Mouse (Mus musculus) heart, embryonic 11.5 days (tissue): Measurements from ENCODE around the gene Slc43a3. TPM values are rescaled to one million over a fixed set of nuclear protein-coding genes. Genes with fewer than 3 reads are reported as not detected.

ENCODE experiments used
- ATAC-seq: fragments of 200-750 bp; cut with Nextera tagmentation; replicated peaks from 2 replicates; pipeline ENCODE4 v1.8.0; 2017; ENCODE audit warnings: moderate library complexity; ENCODE audit not compliant: insufficient number of reproducible peaks, low FRiP score, low TSS enrichment
- H3K27ac ChIP-seq: fragments of 300-500 bp; sonication (generic); 2 replicates; pipeline ENCODE4 v1.5.1; 2014; ENCODE audit warnings: mild to moderate bottlenecking, low read depth, low read length
- H3K27me3 ChIP-seq: fragments of 300-500 bp; sonication (generic); 2 replicates; pipeline ENCODE4 v1.6.1; 2014; ENCODE audit warnings: mild to moderate bottlenecking, low read length, mixed read lengths; ENCODE audit not compliant: control insufficient read depth, insufficient read depth
- H3K36me3 ChIP-seq: fragments of 300-500 bp; sonication (generic); 2 replicates; pipeline ENCODE4 v1.6.1; 2014; ENCODE audit warnings: mild to moderate bottlenecking, low read length, moderate library complexity, mixed read lengths; ENCODE audit not compliant: control insufficient read depth, insufficient read depth
- H3K4me1 ChIP-seq: fragments of 300-500 bp; sonication (generic); 2 replicates; pipeline ENCODE4 v1.6.1; 2014; ENCODE audit warnings: low read length; ENCODE audit not compliant: control insufficient read depth, insufficient read depth
- H3K4me2 ChIP-seq: fragments of 300-500 bp; sonication (generic); 2 replicates; pipeline ENCODE4 v1.6.1; 2014; ENCODE audit warnings: mild to moderate bottlenecking, moderate library complexity
- H3K4me3 ChIP-seq: fragments of 300-500 bp; sonication (generic); 2 replicates; pipeline ENCODE4 v1.5.1; 2014; ENCODE audit warnings: low read depth, low read length
- H3K9ac ChIP-seq: fragments of 300-500 bp; sonication (generic); 2 replicates; pipeline ENCODE4 v1.6.1; 2014; ENCODE audit warnings: mild to moderate bottlenecking, low read depth, low read length, moderate library complexity
- H3K9me3 ChIP-seq: fragments of 300-500 bp; sonication (generic); replicated peaks from 2 replicates; pipeline ENCODE4 v1.6.1; 2016; ENCODE audit warnings: low read length; ENCODE audit not compliant: control insufficient read depth
- WGBS: fragments of 180-500 bp; shearing (Covaris S2); extraction: QIAGEN DNeasy Blood & Tissue Kit; methylation state at CpG from one replicate; pipeline ENCODE4 v1.1.7; 2014; ENCODE audit not compliant: insufficient replicate concordance; 5-methylcytosine and 5-hydroxymethylcytosine counted together
- polyA plus RNA-seq: library from polyadenylated mRNA; unstranded; fragments of >200 nt; fragmentation: Nextera tagmentation; extraction: Ambion mirVana; gene quantifications from 2 replicates; pipeline ENCODE4 v1.2.1, GENCODE M21; 2014

Slc43a3 gene
- polyA plus RNA-seq, 1 experiment from 2014 or later, result 52.5 TPM

DNA sequence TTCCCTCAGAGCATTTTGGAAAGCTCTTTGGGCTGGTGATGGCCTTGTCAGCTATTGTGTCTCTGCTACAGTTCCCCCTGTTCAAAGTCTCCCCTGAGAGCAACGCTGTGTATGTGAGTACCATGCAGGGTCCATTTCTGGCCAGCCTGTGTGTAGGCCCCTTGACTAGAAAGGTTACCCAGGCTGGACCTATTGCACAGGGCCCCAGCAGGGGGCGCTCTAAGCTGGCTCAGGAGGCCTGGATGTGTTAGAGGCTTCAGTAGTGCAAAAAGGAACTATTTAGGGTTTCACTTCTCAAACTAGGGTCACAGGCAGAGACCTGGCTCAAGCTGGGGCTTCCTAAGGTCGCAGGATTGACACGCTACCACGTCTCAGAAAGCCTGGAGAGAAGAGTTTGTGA is 19.9 kb downstream of the Slc43a3 start:
- Histone ChIP-seq H3K9me3 (no peaks in the 10 kb centered on the region), H3K4me1 (no peaks in the 10 kb centered on the region), H3K36me3 (peaks cover 11% of the 10 kb centered on the region; the same call in 1 of the 2 replicates), H3K4me2 (no peak overlapping the region), H3K9ac (no peak overlapping the region), H3K27me3 (no peaks in the 10 kb centered on the region), H3K27ac (no peak overlapping the region), H3K4me3 (no peak overlapping the region)
- 61% methylated on average over 5 of the region's 5 CpGs for WGBS
- no peak; the same call in 1 of the 2 replicates for ATAC-seq

- H3K4me2 ChIP-seq, result no peak overlapping the region
- peaks cover 11% of the 10 kb centered on the region; the same call in 1 of the 2 replicates for H3K36me3 ChIP-seq
- H3K4me1 ChIP-seq, result no peaks in the 10 kb centered on the region
- 88% methylated on average over 11 of the region's 11 CpGs for WGBS
- H3K27me3 ChIP-seq, result no peaks in the 10 kb centered on the region
- no peak overlapping the region for H3K9ac ChIP-seq
- no peak for ATAC-seq
- H3K9me3 ChIP-seq, result no peaks in the 10 kb centered on the region
- H3K27ac ChIP-seq, result no peak overlapping the region
- H3K4me3 ChIP-seq, result no peak overlapping the region
Measured at GRCm38 (mm10) chr2:84958588-84959264, 22.3 kb downstream of the Slc43a3 start.

DNA sequence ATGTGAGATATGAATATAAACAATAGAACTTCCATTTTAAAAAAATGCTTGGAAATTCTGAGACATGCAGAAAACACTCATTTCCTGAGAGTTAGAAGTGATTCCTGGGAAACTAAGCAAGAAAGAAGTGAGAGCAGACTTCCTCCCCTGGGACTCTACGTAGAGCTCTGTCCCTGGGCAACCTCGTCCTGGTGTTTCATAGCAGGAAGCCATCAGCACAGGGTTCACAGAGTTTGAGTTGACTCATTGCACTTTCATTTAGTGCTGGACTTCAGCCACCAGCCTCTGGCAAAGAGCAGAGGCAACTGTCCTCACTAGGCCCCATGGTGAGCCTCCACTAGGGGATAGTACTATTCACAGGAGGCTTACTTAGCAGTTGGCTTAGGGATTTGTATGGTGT is 24.9 kb downstream of the Slc43a3 start:
- 62% methylated on average over 2 of the region's 2 CpGs for WGBS
- Histone ChIP-seq H3K9ac (no peak overlapping the region), H3K4me1 (no peaks in the 10 kb centered on the region), H3K4me3 (no peak overlapping the region), H3K27ac (no peak overlapping the region), H3K36me3 (peaks cover 6% of the 10 kb centered on the region; the same call in 1 of the 2 replicates), H3K27me3 (no peaks in the 10 kb centered on the region), H3K9me3 (no peaks in the 10 kb centered on the region), H3K4me2 (no peak overlapping the region)
- no peak for ATAC-seq

DNA sequence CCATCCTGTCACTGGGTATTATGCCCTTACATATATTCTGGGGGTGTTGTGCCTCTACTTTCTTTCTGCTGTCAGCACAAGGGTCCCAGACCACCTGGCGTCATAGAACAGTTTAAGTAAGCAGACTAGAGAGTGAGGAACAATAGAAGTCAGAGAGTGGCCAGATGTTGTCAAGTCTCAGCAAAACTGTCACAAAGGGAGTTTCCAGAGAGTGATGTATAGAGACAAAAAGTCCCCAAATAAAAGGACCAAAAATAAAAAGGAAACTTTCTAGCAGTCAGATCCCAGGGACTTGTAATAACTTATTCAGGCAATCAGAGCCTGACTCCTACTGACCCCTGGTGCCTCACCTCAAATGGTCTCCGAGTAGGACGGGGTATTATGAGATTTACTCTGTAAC is 25.5 kb downstream of the Slc43a3 start:
- no peaks in the 10 kb centered on the region for H3K9me3 ChIP-seq
- H3K4me1 ChIP-seq, result no peaks in the 10 kb centered on the region
- H3K27me3 ChIP-seq, result no peaks in the 10 kb centered on the region
- no peak overlapping the region for H3K4me2 ChIP-seq
- no peak for ATAC-seq
- no peak overlapping the region for H3K9ac ChIP-seq
- 89% methylated on average over 3 of the region's 3 CpGs for WGBS
- H3K36me3 ChIP-seq, result peaks cover 6% of the 10 kb centered on the region; the same call in 1 of the 2 replicates
- H3K4me3 ChIP-seq, result no peak overlapping the region
- no peak overlapping the region for H3K27ac ChIP-seq

- Histone ChIP-seq H3K27me3 (no peaks in the 10 kb centered on the region), H3K27ac (no peak overlapping the region), H3K36me3 (0 out of 2 replicates have a peak, but pooled peaks cover under 1% of the 10 kb centered on the region), H3K4me3 (no peak overlapping the region), H3K9me3 (no peaks in the 10 kb centered on the region), H3K9ac (no peak overlapping the region), H3K4me1 (no peaks in the 10 kb centered on the region), H3K4me2 (no peak overlapping the region)
- ATAC-seq, result no peak
- 49% methylated on average over 6 of the region's 6 CpGs for WGBS
Measured at GRCm38 (mm10) chr2:84962906-84963507, 26.6 kb downstream of the Slc43a3 start.

- Histone ChIP-seq H3K27me3 (no peaks in the 10 kb centered on the region), H3K27ac (no peak overlapping the region)
Measured at GRCm38 (mm10) chr2:84964111-84964801, 27.9 kb downstream of the Slc43a3 start.

GRCm38 (mm10) chr2:84967318-84967991 is 31.1 kb downstream of the Slc43a3 start:
- Histone ChIP-seq H3K27ac (no peak overlapping the region), H3K4me3 (no peak overlapping the region), H3K36me3 (no peaks in the 10 kb centered on the region), H3K9ac (no peak overlapping the region), H3K4me1 (no peaks in the 10 kb centered on the region), H3K4me2 (no peak overlapping the region), H3K27me3 (no peaks in the 10 kb centered on the region), H3K9me3 (no peaks in the 10 kb centered on the region)
- 79% methylated on average over 5 of the region's 5 CpGs for WGBS
- no peak for ATAC-seq

More at GRCm38 (mm10) chr2:84964111-84964801, 27.9 kb downstream of the Slc43a3 start:
- Histone ChIP-seq H3K9ac (no peak overlapping the region), H3K36me3 (no peaks in the 10 kb centered on the region), H3K4me3 (no peak overlapping the region), H3K4me1 (no peaks in the 10 kb centered on the region), H3K4me2 (no peak overlapping the region), H3K9me3 (no peaks in the 10 kb centered on the region)
- 85% methylated on average over 7 of the region's 7 CpGs for WGBS
- ATAC-seq, result no peak

- H3K36me3 ChIP-seq, result no peaks in the 10 kb centered on the region
- H3K4me2 ChIP-seq, result no peak overlapping the region
- no peaks in the 10 kb centered on the region for H3K27me3 ChIP-seq
- H3K4me3 ChIP-seq, result no peak overlapping the region
- no peaks in the 10 kb centered on the region for H3K4me1 ChIP-seq
- no peak for ATAC-seq
- no peaks in the 10 kb centered on the region for H3K9me3 ChIP-seq
- no peak overlapping the region for H3K27ac ChIP-seq
- H3K9ac ChIP-seq, result no peak overlapping the region
- WGBS, result 87% methylated on average over 2 of the region's 2 CpGs
Measured at GRCm38 (mm10) chr2:84975580-84975979, 39.2 kb downstream of the Slc43a3 start.
